Mouse (Mus musculus): ENCODE data around the gene Anxa10.

The Anxa10 gene

GRCm38 (mm10) chr8:62123098-62123497 is at the start of gene Anxa10:
Gene Anxa10, minus strand, starts transcription at chr8:62123150.
- DNase-seq: no peak

- DNase-seq: no peak
These were observed 9.9 kb upstream of the Anxa10 start for GRCm38 (mm10) chr8:62132662-62133366.

- DNase-seq: no peak
These were observed 25.7 kb downstream of the Anxa10 start for GRCm38 (mm10) chr8:62097213-62097612.

- no peak for DNase-seq
These were observed 41.1 kb downstream of the Anxa10 start for GRCm38 (mm10) chr8:62081804-62082203.

- DNase-seq: no peak
These were observed 42.7 kb downstream of the Anxa10 start for GRCm38 (mm10) chr8:62080195-62080802.

GRCm38 (mm10) chr8:62068305-62068704 is 54.6 kb downstream of the Anxa10 start:
- DNase-seq: no peak

- DNase-seq: no peak
These were observed 62.6 kb downstream of the Anxa10 start for GRCm38 (mm10) chr8:62060357-62060756.

- peak in 1 of 2 experiments; percentile 6 for DNase-seq
These were observed 76.1 kb downstream of the Anxa10 start for GRCm38 (mm10) chr8:62046809-62047208.

- no peak for DNase-seq
These were observed 88.6 kb downstream of the Anxa10 start for GRCm38 (mm10) chr8:62034351-62034750.

- DNase-seq: no peak
These were observed 108.4 kb downstream of the Anxa10 start for GRCm38 (mm10) chr8:62014582-62014981.

- no peak for DNase-seq
These were observed 108.8 kb downstream of the Anxa10 start for GRCm38 (mm10) chr8:62014166-62014565.
